Mouse (Mus musculus): ENCODE measurements around the gene Capn13. TPM values are rescaled to one million over a fixed set of nuclear protein-coding genes. Genes with fewer than 3 reads are reported as not detected.

Gene Capn13
- polyA plus RNA-seq, 1 experiment: not detected

- no peak overlapping the region for H3ac ChIP-seq (ENCODE audit: control insufficient read depth, insufficient read length)
- no peaks in the 10 kb centered on the region for H3K36me3 ChIP-seq (ENCODE audit: control insufficient read depth, insufficient read depth)
- no peak overlapping the region for H3K4me3 ChIP-seq
- H3K27me3 ChIP-seq (ENCODE audit: control insufficient read depth, insufficient read depth, insufficient read length): peaks cover 44% of the 10 kb centered on the region
- H3K4me2 ChIP-seq (ENCODE audit: low read depth): no peak overlapping the region
- TF ChIP-seq POLR2A (IDR thresholded peaks at IDR 0.05; ENCODE audit: insufficient read length, low read depth) (no peak), MAX (IDR thresholded peaks at IDR 0.05; ENCODE audit: low read depth) (no peak), TCF12 (IDR thresholded peaks at IDR 0.05; ENCODE audit: insufficient read depth, poor library complexity, severe bottlenecking) (no peak), USF1 (IDR thresholded peaks at IDR 0.05; ENCODE audit: low read depth) (no peak), REST (IDR thresholded peaks at IDR 0.05; ENCODE audit: insufficient read depth, insufficient read length) (no peak), E2F4 (IDR thresholded peaks at IDR 0.05; ENCODE audit: insufficient read depth) (no peak), CEBPB (IDR thresholded peaks at IDR 0.05; ENCODE audit: insufficient read depth, poor library complexity, severe bottlenecking) (no peak)
- H3K79me2 ChIP-seq (ENCODE audit: control insufficient read depth, insufficient read depth): no peaks in the 10 kb centered on the region
These were observed 75.4 kb downstream of the Capn13 start for GRCm38 (mm10) chr17:73325314-73325713.

GRCm38 (mm10) chr17:73324732-73325131 lies 75.9 kb downstream of the Capn13 start:
- Histone ChIP-seq H3K79me2 (ENCODE audit: control insufficient read depth, insufficient read depth) (no peaks in the 10 kb centered on the region), H3K4me2 (ENCODE audit: low read depth) (no peak overlapping the region)
- TF ChIP-seq TCF3 (IDR thresholded peaks at IDR 0.05; ENCODE audit: insufficient read length, low read depth): no peak
- TF ChIP-seq MAX (IDR thresholded peaks at IDR 0.05; ENCODE audit: low read depth): no peak
- TF ChIP-seq POLR2AphosphoS2 (IDR thresholded peaks at IDR 0.05; ENCODE audit: insufficient read length, low read depth): no peak
- TF ChIP-seq MYOD1 (IDR thresholded peaks at IDR 0.05; ENCODE audit: control insufficient read depth in 1 of 3, insufficient read length in 2 of 3, low read depth in 2 of 3): no peak

GRCm38 (mm10) chr17:73323981-73324380 lies 76.7 kb downstream of the Capn13 start:
- Histone ChIP-seq H3K4me3 (no peak overlapping the region), H3K27me3 (ENCODE audit: control insufficient read depth, insufficient read depth, insufficient read length) (peaks cover 37% of the 10 kb centered on the region), H3ac (ENCODE audit: control insufficient read depth, insufficient read length) (no peak overlapping the region), H3K79me2 (ENCODE audit: control insufficient read depth, insufficient read depth) (no peaks in the 10 kb centered on the region), H3K4me2 (ENCODE audit: low read depth) (no peak overlapping the region), H3K36me3 (ENCODE audit: control insufficient read depth, insufficient read depth) (no peaks in the 10 kb centered on the region)
- TF ChIP-seq SRF (IDR thresholded peaks at IDR 0.05; ENCODE audit: control insufficient read depth, insufficient read length, low read depth) (no peak), TCF3 (IDR thresholded peaks at IDR 0.05; ENCODE audit: insufficient read length, low read depth) (no peak), POLR2A (IDR thresholded peaks at IDR 0.05; ENCODE audit: insufficient read length, low read depth) (no peak), TCF12 (IDR thresholded peaks at IDR 0.05; ENCODE audit: insufficient read depth, poor library complexity, severe bottlenecking) (no peak), MYOD1 (IDR thresholded peaks at IDR 0.05; ENCODE audit: control insufficient read depth in 1 of 3, insufficient read length in 2 of 3, low read depth in 2 of 3) (no peak), E2F4 (IDR thresholded peaks at IDR 0.05; ENCODE audit: insufficient read depth) (no peak), MAX (IDR thresholded peaks at IDR 0.05; ENCODE audit: low read depth) (no peak), POLR2AphosphoS2 (IDR thresholded peaks at IDR 0.05; ENCODE audit: insufficient read length, low read depth) (no peak), REST (IDR thresholded peaks at IDR 0.05; ENCODE audit: insufficient read depth, insufficient read length) (no peak)

More at GRCm38 (mm10) chr17:73324732-73325131, 75.9 kb downstream of the Capn13 start:
- Histone ChIP-seq H3K27me3 (ENCODE audit: control insufficient read depth, insufficient read depth, insufficient read length) (peaks cover 44% of the 10 kb centered on the region), H3ac (ENCODE audit: control insufficient read depth, insufficient read length) (no peak overlapping the region), H3K36me3 (ENCODE audit: control insufficient read depth, insufficient read depth) (no peaks in the 10 kb centered on the region), H3K4me3 (no peak overlapping the region)

GRCm38 (mm10) chr17:73314786-73315185 lies 85.9 kb downstream of the Capn13 start:
- H3K27me3 ChIP-seq (ENCODE audit: control insufficient read depth, insufficient read depth, insufficient read length): peaks cover 4% of the 10 kb centered on the region
- H3K4me2 ChIP-seq (ENCODE audit: low read depth): no peak overlapping the region
- H3K4me3 ChIP-seq: no peak overlapping the region
- no peaks in the 10 kb centered on the region for H3K79me2 ChIP-seq (ENCODE audit: control insufficient read depth, insufficient read depth)
- no peak overlapping the region for H3ac ChIP-seq (ENCODE audit: control insufficient read depth, insufficient read length)
- TF ChIP-seq E2F4 (IDR thresholded peaks at IDR 0.05; ENCODE audit: insufficient read depth) (no peak), CEBPB (IDR thresholded peaks at IDR 0.05; ENCODE audit: insufficient read depth, poor library complexity, severe bottlenecking) (no peak), SRF (IDR thresholded peaks at IDR 0.05; ENCODE audit: control insufficient read depth, insufficient read length, low read depth) (no peak), POLR2A (IDR thresholded peaks at IDR 0.05; ENCODE audit: insufficient read length, low read depth) (no peak), REST (IDR thresholded peaks at IDR 0.05; ENCODE audit: insufficient read depth, insufficient read length) (no peak), TCF12 (IDR thresholded peaks at IDR 0.05; ENCODE audit: insufficient read depth, poor library complexity, severe bottlenecking) (no peak), MYOG (IDR thresholded peaks at IDR 0.05; ENCODE audit: control insufficient read depth in 1 of 3, insufficient read depth in 1 of 3, insufficient read length in 2 of 3, low read depth in 2 of 3) (no peak), MAX (IDR thresholded peaks at IDR 0.05; ENCODE audit: low read depth) (no peak), TCF3 (IDR thresholded peaks at IDR 0.05; ENCODE audit: insufficient read length, low read depth) (no peak), MYOD1 (IDR thresholded peaks at IDR 0.05; ENCODE audit: control insufficient read depth in 1 of 3, insufficient read length in 2 of 3, low read depth in 2 of 3) (no peak), POLR2AphosphoS2 (IDR thresholded peaks at IDR 0.05; ENCODE audit: insufficient read length, low read depth) (no peak), USF1 (IDR thresholded peaks at IDR 0.05; ENCODE audit: low read depth) (no peak)
- H3K36me3 ChIP-seq (ENCODE audit: control insufficient read depth, insufficient read depth): no peaks in the 10 kb centered on the region

- TF ChIP-seq MYOD1 (IDR thresholded peaks at IDR 0.05; ENCODE audit: control insufficient read depth in 1 of 3, insufficient read length in 2 of 3, low read depth in 2 of 3) (no peak), POLR2AphosphoS2 (IDR thresholded peaks at IDR 0.05; ENCODE audit: insufficient read length, low read depth) (no peak), REST (IDR thresholded peaks at IDR 0.05; ENCODE audit: insufficient read depth, insufficient read length) (no peak), TCF3 (IDR thresholded peaks at IDR 0.05; ENCODE audit: insufficient read length, low read depth) (no peak)
- Histone ChIP-seq H3ac (ENCODE audit: control insufficient read depth, insufficient read length) (no peak overlapping the region), H3K79me2 (ENCODE audit: control insufficient read depth, insufficient read depth) (no peaks in the 10 kb centered on the region), H3K4me2 (ENCODE audit: low read depth) (no peak overlapping the region), H3K4me3 (no peak overlapping the region), H3K27me3 (ENCODE audit: control insufficient read depth, insufficient read depth, insufficient read length) (peaks cover 4% of the 10 kb centered on the region), H3K36me3 (ENCODE audit: control insufficient read depth, insufficient read depth) (no peaks in the 10 kb centered on the region)
These were observed 89.2 kb downstream of the Capn13 start for GRCm38 (mm10) chr17:73311491-73311890.

All from myocyte (in vitro differentiated cells).